ENCODE assay signal across 8 mouse cellular contexts in genomic region chr8:120101068-120101972, GRCm38 (mm10). TPM values are rescaled to one million over a fixed set of nuclear protein-coding genes. Genes with fewer than 3 reads are reported as not detected.
DNase-seq lines count a peak whose midpoint lies in the region; ATAC-seq and TF ChIP-seq lines count a peak whose summit lies in the region.

TSS of gene Zdhhc7 (minus strand) at chr8:120101482.

- peak within 1 kb of the TSS; percentile 95 for H3K4me2 ChIP-seq in heart, embryonic 12.5 days
- H3K4me2 ChIP-seq in kidney, postnatal 0 days (ENCODE audit: low read length): peak within 1 kb of the TSS; percentile 95
- H3K4me2 ChIP-seq in myocyte (ENCODE audit: low read depth): peak within 1 kb of the TSS; percentile 97

- DNase-seq in B cell, adult 2 months: peak; percentile 77 to 80
- peak; percentile 91 for DNase-seq in brain, adult 2 months (ENCODE audit: low read depth, low spot score)
- peak; percentile 85 for DNase-seq in kidney, postnatal 0 days (ENCODE audit: low spot score)
- peak; percentile 60 for DNase-seq in liver, adult 2 months (ENCODE audit: extremely low read depth, low read depth, low spot score)
- DNase-seq in spleen, postnatal 4 days (ENCODE audit: low spot score in 2 of 2): peak; percentile 62 to 87

- H3K4me3 ChIP-seq in erythroblast, embryonic 14.5 days (replicated peaks): peak within 1 kb of the TSS; percentile 89
- peak within 1 kb of the TSS; percentile 89 for H3K4me3 ChIP-seq in heart, embryonic 12.5 days
- peak within 1 kb of the TSS; percentile 97 for H3K4me3 ChIP-seq in kidney, postnatal 0 days (replicated peaks; ENCODE audit: low read depth, low read length)
- peak within 1 kb of the TSS; percentile 89 for H3K4me3 ChIP-seq in liver, adult 2 months (ENCODE audit: insufficient read depth, low read depth, low read length)
- peak within 1 kb of the TSS; percentile 75 for H3K4me3 ChIP-seq in myocyte

- 1% methylated on average over 88 of the region's 88 CpGs for WGBS in heart, embryonic 12.5 days
- WGBS in kidney, postnatal 0 days: under 1% methylated on average over 87 of the region's 88 CpGs
- under 1% methylated on average over 88 of the region's 88 CpGs for WGBS in liver, adult 2 months

- peaks cover 47% of the 10 kb centered on the region for H3K4me1 ChIP-seq in erythroblast, embryonic 14.5 days (ENCODE audit: control insufficient read depth)
- H3K4me1 ChIP-seq in heart, embryonic 12.5 days (replicated peaks): peaks cover 46% of the 10 kb centered on the region
- peaks cover 12% of the 10 kb centered on the region for H3K4me1 ChIP-seq in kidney, postnatal 0 days (replicated peaks; ENCODE audit: insufficient read depth, low read length)
- peaks cover 14% of the 10 kb centered on the region for H3K4me1 ChIP-seq in liver, adult 2 months (ENCODE audit: control insufficient read depth, insufficient read depth, low read length)

- TF ChIP-seq POLR2A in liver, adult 2 months (IDR thresholded peaks at IDR 0.05; ENCODE audit: extremely low read depth, insufficient read depth, low read length): peak; percentile 32; the same call in 1 of the 2 replicates
- peak; percentile 72 for TF ChIP-seq POLR2A in myocyte (IDR thresholded peaks at IDR 0.05; ENCODE audit: insufficient read length, low read depth)

- H3K79me2 ChIP-seq in liver, adult 2 months (ENCODE audit: control insufficient read depth, insufficient read depth, low read length): peaks cover 40% of the 10 kb centered on the region
- peaks cover 45% of the 10 kb centered on the region for H3K79me2 ChIP-seq in myocyte (ENCODE audit: control insufficient read depth, insufficient read depth)

- H3K9me3 ChIP-seq in erythroblast, embryonic 14.5 days (ENCODE audit: control insufficient read depth, low read length): no peaks in the 10 kb centered on the region
- H3K9me3 ChIP-seq in heart, embryonic 12.5 days (replicated peaks): no peaks in the 10 kb centered on the region
- no peaks in the 10 kb centered on the region for H3K9me3 ChIP-seq in kidney, postnatal 0 days (replicated peaks; ENCODE audit: low read length)

- peak within 1 kb of the TSS; percentile 90 for H3ac ChIP-seq in myocyte (ENCODE audit: control insufficient read depth, insufficient read length)

- peak within 1 kb of the TSS; percentile 90 for H3K9ac ChIP-seq in heart, embryonic 12.5 days
- peak within 1 kb of the TSS; percentile 89 for H3K9ac ChIP-seq in kidney, postnatal 0 days (ENCODE audit: low read depth, low read length)
- H3K9ac ChIP-seq in liver, adult 2 months (ENCODE audit: low read depth, low read length): peak within 1 kb of the TSS; percentile 92

- ATAC-seq in heart, embryonic 12.5 days (ENCODE audit: insufficient number of reproducible peaks, low FRiP score): peak; percentile 77
- ATAC-seq in kidney, postnatal 0 days (replicated peaks; ENCODE audit: low FRiP score, low read depth): peak; percentile 72

- peaks cover 10% of the 10 kb centered on the region for H3K36me3 ChIP-seq in erythroblast, embryonic 14.5 days (ENCODE audit: control insufficient read depth)
- H3K36me3 ChIP-seq in heart, embryonic 12.5 days: no peaks in the 10 kb centered on the region
- H3K36me3 ChIP-seq in kidney, postnatal 0 days (ENCODE audit: insufficient read depth, low read length): no peaks in the 10 kb centered on the region
- H3K36me3 ChIP-seq in liver, adult 2 months (ENCODE audit: control insufficient read depth, insufficient read depth, low read length): no peaks in the 10 kb centered on the region
- no peaks in the 10 kb centered on the region for H3K36me3 ChIP-seq in myocyte (ENCODE audit: control insufficient read depth, insufficient read depth)

- H3K27me3 ChIP-seq in erythroblast, embryonic 14.5 days (ENCODE audit: control insufficient read depth): no peaks in the 10 kb centered on the region
- no peaks in the 10 kb centered on the region for H3K27me3 ChIP-seq in heart, embryonic 12.5 days (replicated peaks)
- no peaks in the 10 kb centered on the region for H3K27me3 ChIP-seq in kidney, postnatal 0 days (ENCODE audit: insufficient read depth, low read length)
- H3K27me3 ChIP-seq in liver, adult 2 months (ENCODE audit: control insufficient read depth, insufficient read depth, low read length): no peaks in the 10 kb centered on the region
- H3K27me3 ChIP-seq in myocyte (ENCODE audit: control insufficient read depth, insufficient read depth, insufficient read length): no peaks in the 10 kb centered on the region

- no peak for TF ChIP-seq CTCF in kidney, postnatal 0 days (IDR thresholded peaks at IDR 0.05; ENCODE audit: low read depth)
- TF ChIP-seq CTCF in liver, adult 2 months (IDR thresholded peaks at IDR 0.05; ENCODE audit: low read depth, low read length): no peak

- peak within 1 kb of the TSS; percentile 82 for H3K27ac ChIP-seq in heart, embryonic 12.5 days (ENCODE audit: poor library complexity, severe bottlenecking)
- H3K27ac ChIP-seq in kidney, postnatal 0 days: peak within 1 kb of the TSS; percentile 89
- peak within 1 kb of the TSS; percentile 94 for H3K27ac ChIP-seq in liver, adult 2 months (replicated peaks; ENCODE audit: insufficient read depth, low read depth, low read length)

TF ChIP-seq in myocyte, 11 proteins besides CTCF, POLR2A, EP300 and RAD21:
- TF ChIP-seq MYOD1 (IDR thresholded peaks at IDR 0.05; ENCODE audit: control insufficient read depth in 1 of 3, insufficient read length in 2 of 3, low read depth in 2 of 3): no peak
- peak; percentile 84 for TF ChIP-seq POLR2AphosphoS2 (IDR thresholded peaks at IDR 0.05; ENCODE audit: insufficient read length, low read depth)
- TF ChIP-seq MAX (IDR thresholded peaks at IDR 0.05; ENCODE audit: low read depth): no peak

RNA-seq across cellular contexts. Expression of gene Zdhhc7, which starts in this region (rescaled TPM):
- 1.8 and 4.0 TPM in 2 replicates for polyA plus RNA-seq in erythroblast, embryonic 14.5 days (2012)
- 33.9 and 34.9 TPM in 2 replicates for polyA plus RNA-seq in heart, embryonic 12.5 days (2016; fragmentation: Nextera tagmentation; extraction: Ambion mirVana)
- 30.3 and 31.8 TPM in 2 replicates for polyA plus RNA-seq in kidney, postnatal 0 days (2015; fragmentation: Nextera tagmentation; extraction: Ambion mirVana)
- 9.6 and 14.4 TPM in 2 replicates for total RNA-seq in liver, adult 2 months (2014; rRNA removed)
- 25.4 and 27.1 TPM in 2 replicates for polyA plus RNA-seq in liver, adult 2 months (2012; rRNA removed)
- 31.7 TPM for polyA plus RNA-seq in myocyte (2012; fragmentation: generic; extraction: Trizol)

Comparison
In these comparisons a context has a peak if more than half of its experiments do, and no peak if none do; other contexts are left out.
1. Peak in every context shown above with its lines: DNase-seq, ATAC-seq, H3K4me3 ChIP-seq and H3K27ac ChIP-seq.